Mouse (Mus musculus): ENCODE measurements at regions not wholly inside any gene's neighbourhood (a gene's known extent, or its start where the extent isn't known, plus 50 kb on each side); places are given as distances from the start of the nearest gene placed in this dataset.
"Not testable (repeated sequence)": the region's sequence is repeated elsewhere in the genome, so short reads cannot be mapped to it uniquely, and the experiment has no call there.

GRCm38 (mm10) chr8:18005660-18006059 lies 972.4 kb downstream of the Defb40 start:
- no peak for DNase-seq (ENCODE audit: low spot score in 2 of 2)

DNA sequence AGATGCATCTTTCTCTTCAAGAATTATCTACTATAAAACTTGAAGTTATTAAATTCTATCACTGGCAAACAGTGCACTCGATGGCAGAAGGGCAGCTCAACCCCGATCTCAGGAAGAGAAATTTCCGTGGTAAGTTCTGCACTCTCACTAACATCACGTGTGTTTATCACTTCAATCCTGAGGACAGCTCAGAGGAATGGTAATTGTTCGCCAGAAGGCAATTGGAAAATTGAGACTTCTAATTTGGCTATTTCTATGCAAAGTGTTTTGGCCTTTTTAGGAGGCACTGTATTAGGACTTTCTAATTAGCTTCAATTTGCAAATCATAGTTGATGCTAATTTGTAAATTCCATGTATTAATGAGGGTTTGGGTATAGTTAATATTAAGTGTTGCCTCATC lies 977.3 kb downstream of the Defb40 start:
- DNase-seq (ENCODE audit: low spot score in 2 of 2): no peak

DNA sequence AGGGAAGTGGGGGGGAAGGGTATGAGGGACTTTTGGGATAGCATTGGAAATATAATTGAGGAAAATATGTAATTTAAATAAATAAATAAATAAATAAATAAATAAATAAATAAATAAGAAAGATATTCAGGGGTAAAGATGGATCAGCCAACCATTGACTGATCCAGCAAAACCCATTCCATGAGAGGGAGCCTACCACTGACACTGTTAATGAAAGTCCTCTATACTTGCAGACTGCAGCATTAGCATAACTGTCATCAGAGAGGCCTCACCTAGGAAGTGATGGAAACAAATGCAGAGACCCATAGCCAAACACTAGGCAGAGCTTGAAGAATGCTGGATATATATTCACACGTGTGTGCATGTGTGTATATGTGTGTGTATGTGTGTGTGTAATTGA lies 993.3 kb downstream of the Defb40 start:
- DNase-seq (ENCODE audit: low spot score in 2 of 2): no peak

GRCm38 (mm10) chr8:17948848-17949247 lies 1029.2 kb downstream of the Defb40 start:
- no peak for DNase-seq (ENCODE audit: low spot score in 2 of 2)

DNA sequence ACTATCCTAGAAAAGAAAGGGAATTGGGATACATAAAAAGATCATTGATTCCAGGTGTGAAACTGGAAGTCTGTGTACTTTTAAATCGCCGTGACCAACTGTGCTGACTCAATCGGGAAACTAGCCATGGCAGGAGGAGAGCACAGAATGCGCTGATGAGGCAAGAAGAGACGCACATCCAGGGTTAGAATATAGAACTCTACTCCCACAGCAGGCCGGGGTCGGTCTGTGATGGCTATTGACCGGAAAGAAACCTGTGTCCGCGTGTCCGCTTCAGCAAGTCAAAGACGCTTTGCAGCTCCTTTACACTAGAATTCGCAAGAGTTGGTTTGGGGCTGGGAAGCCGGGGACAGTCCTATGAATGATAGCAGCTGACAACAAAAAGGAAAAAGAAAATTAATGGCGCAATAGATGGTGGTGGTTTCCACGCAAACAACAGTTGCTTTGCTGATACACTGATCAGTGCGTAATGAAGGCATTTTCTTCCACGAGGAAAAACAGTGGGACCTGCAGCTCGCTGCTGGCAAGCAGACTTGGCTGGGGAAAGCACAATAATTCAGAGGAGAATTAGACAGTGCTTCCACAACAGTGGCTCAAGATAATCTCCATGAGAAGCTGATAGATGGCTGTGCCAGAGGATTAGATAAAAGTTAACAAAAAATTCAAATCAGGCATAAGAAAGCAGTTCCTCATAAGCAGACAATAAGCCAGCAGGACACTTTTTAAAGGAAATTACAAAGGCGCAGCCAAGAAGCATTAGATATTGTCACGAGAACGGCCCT lies 1029.8 kb downstream of the Defb40 start:
- DNase-seq (ENCODE audit: low spot score in 2 of 2): no peak

DNA sequence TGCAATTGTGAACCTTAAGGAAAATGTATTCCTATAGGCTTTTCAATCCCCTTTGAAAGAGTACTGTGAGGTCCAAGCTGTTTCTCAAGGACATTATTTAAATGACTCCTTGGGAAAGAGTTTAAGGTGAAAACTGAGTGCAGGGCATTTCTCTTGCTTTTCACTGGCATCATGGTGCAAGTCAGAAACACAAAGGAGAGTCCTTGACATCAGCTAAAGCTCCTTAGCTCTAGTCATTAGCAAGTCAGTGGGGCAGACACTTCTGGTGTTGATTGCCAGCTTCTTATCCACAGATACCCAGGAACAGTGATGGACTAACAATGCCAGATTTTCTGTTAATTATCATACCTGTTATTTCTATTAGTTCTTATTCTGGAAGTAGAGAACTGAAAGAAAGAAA lies 1043.4 kb downstream of the Defb40 start:
- no peak for DNase-seq (ENCODE audit: low spot score in 2 of 2)

DNA sequence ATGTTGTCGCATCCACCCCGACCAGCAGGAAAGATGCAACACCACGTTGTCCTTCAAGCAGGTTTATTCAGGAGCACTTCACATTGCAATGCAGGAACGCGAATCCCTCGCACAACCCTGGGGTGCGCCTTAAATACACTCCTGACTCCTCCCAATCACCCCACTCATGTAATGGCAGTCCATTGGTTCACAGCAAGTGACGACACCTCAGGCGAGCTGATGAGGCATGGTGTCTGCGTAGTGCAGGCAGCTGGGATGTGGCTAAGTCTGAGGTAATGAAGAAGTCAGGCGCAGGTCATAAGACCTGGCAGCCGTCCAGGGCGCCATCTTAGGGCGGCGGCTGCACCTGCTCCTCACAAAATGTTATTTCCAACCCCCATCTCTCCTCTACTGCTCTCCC lies 1068.7 kb downstream of the Defb40 start:
- DNase-seq (ENCODE audit: low spot score in 2 of 2): no peak

DNA sequence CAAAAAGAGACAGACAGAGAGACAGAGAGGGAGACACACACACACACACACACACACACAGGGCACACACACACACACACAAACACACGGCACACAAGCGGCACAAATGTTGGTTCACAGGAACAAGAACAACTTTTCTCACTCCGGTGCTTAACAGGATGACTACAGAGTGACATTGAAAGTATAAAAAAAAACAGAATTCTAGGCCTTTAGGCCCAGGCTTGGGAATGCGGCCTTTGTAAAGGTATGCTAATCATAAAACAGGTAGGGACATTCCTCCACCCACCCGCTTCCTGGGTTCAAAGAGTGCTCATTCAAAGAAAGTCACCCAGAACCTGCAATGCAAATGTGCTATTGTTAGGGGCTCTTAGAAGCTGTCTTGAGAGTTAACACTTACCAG lies 1089.5 kb downstream of the Defb40 start:
- DNase-seq (ENCODE audit: low spot score in 2 of 2): not testable (repeated sequence)

DNA sequence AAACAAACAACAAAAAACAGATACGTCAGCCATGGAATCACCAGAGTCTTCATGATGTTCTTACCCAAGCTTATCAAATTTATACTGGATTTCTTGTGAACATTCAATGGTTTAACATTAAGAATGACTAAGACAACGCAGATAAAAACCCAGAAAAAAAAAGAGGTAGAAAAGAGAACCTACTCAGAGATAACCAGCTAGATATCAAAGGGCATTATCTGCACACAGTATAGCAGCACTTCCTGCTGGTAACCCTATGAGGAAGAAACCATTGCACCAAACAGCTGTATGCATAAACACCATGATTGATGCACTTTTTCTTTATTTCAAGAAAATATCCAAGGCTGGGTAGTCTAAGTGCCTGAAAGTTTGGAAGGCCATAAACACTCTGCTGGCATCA lies 1114.7 kb downstream of the Defb40 start:
- no peak for DNase-seq (ENCODE audit: low spot score in 2 of 2)

Measured in frontal cortex, postnatal 10 days (tissue).